Mouse (Mus musculus): ENCODE data around the gene Hcfc2. TPM values are rescaled to one million over a fixed set of nuclear protein-coding genes. Genes with fewer than 3 reads are reported as not detected.

Hcfc2 gene
- total RNA-seq, 2 experiments from 2014 or later, result 31.3 to 31.6 TPM

- intact Hi-C loops (cut with DNase I), result loop anchor here (2.0 to 5.0 kb wide), 2 partner anchors 64 to 66 kb away; partner anchors contain the start of gene Nfyb
- DNase-seq (ENCODE audit: low spot score), result peak; percentile 80
Observed at GRCm38 (mm10) chr10:82698712-82699261, 2.8 kb downstream of the Hcfc2 start.

DNA sequence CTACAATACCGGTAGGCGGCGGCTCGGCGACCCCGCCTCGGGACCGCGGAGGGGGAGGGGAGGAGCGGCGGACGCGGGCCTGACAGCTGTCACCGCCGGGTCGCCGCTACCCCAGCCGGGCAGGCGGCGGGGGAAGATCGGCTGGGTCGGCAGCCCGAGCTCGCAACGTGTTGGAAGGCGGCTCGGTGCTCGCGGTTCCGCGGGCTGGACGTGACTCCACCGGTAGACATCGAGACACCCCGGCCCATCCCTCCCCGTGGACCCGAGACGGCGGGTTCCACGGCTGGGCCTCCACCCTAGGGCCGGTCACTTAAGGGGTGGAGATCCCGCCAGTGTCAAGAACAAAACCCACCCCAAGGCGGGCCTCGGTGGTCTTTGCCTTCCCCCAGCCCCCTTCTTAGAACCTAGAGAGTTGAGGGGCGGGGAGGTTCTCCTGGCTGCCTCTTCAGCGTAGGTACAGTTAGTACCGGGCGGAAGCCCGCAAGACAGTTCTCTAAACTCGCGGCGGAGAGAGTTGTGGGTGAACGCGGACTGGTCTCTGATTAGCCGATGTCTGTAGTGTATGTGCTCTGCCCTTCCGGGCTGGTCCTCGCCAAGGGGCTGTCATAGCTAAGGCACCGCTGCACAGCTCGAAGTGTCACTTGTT, 3.5 kb downstream of the Hcfc2 start:
- intact Hi-C loops (cut with DNase I), result loop anchor here (2.0 to 5.0 kb wide), 2 partner anchors 63 to 67 kb away; partner anchors contain the start of gene Nfyb

DNA sequence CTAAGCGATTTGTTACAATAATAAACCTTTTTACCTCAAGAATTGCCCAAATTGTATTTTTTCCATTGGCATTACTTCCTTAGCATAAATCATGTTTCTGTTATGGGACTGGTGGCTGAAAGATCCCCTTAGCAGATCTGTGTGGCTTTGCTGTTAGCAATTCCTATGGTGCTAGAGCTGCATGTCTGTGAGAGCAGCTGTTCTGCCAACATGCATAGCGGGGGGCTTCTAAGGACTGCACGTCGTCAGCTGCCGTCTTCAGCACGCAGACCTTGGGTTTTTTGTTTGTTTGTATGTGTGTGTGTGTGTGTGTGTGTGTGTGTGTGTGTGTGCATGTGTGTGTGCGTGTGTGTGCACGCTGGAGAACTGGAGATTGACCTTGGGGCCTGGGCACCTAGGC, 45.4 kb downstream of the Hcfc2 start:
- no peak for DNase-seq (ENCODE audit: low spot score)
- intact Hi-C loops (cut with DNase I), result loop anchor here (5.0 kb wide), 1 partner anchor 74 kb away; no protein-coding TSS in a partner anchor

More for the DNA sequence above, 3.5 kb downstream of the Hcfc2 start:
- no peak for DNase-seq (ENCODE audit: low spot score)

- intact Hi-C loops (cut with DNase I), result loop anchor here (5.0 kb wide), 1 partner anchor 75 kb away; no protein-coding TSS in a partner anchor
- DNase-seq (ENCODE audit: low spot score), result no peak
Observed at GRCm38 (mm10) chr10:82741876-82742275, 45.9 kb downstream of the Hcfc2 start.

DNA sequence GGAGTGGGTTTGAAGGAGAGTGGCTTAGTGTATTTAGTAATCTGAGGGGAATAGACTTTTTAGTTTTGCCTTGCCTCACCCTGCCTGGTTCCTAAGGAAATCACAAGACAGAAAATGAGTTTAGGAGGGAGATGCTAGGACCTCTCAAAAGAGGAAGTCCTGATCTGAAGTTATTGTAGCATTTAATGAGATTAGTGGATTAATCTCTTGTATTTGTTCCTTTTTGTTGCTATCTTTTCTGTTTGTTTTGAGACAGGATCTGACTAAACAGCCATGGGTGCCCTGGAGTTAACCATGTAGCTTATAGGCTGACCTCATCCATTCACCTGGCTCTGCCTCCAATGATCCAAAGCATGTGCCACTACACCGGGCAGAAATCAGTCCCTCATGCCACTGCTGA, 46.6 kb downstream of the Hcfc2 start:
- intact Hi-C loops (cut with DNase I), result loop anchor here (5.0 kb wide), 1 partner anchor 75 kb away; no protein-coding TSS in a partner anchor
- DNase-seq (ENCODE audit: low spot score), result no peak

- intact Hi-C loops (cut with DNase I), result loop anchor here (5.0 kb wide), 1 partner anchor 77 kb away; no protein-coding TSS in a partner anchor
- DNase-seq (ENCODE audit: low spot score), result no peak
Observed at GRCm38 (mm10) chr10:82744296-82744695, 48.3 kb downstream of the Hcfc2 start.

DNA sequence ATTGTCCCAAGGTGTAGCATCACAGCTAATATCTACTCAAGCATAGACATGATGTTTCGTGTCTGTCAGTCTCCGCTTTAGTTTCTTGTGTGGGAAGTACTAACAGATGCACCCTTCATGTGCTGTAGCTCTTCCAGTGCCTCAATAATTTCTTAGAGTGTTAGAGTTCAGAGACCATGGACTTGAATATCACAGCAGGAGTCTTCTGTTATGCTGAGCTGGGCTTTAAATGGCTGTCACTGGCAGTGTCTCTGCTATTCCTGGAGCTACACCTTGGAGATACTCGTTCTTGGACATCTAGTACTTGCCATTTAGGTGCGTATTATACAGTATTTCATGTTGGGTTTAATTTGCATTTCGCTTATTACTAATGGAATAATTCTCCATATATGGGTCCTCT, 49.3 kb downstream of the Hcfc2 start:
- DNase-seq (ENCODE audit: low spot score), result no peak
- intact Hi-C loops (cut with DNase I), result no loop called here

GRCm38 (mm10) chr10:82746988-82747850, 51.3 kb downstream of the Hcfc2 start:
- DNase-seq (ENCODE audit: low spot score), result no peak
- intact Hi-C loops (cut with DNase I), result no loop called here

DNA sequence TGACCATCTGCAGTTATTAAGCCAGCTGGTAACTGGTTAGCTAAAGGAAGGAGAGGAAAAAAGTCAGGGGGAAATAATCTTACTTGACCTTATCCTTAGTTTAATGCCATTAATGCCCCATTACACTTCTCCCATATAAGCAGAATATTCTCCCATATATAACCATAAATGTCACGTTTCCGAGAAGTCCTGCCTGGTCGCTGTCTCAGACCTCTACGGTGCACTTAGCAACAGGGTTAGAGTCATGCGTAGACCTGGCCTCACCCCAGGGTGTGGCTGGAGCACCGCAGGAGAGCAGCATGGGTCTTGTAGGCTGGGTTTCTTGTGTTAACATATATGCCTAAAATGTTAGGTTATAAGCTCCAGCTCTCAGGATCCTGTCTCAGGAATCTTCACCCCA, 54.8 kb downstream of the Hcfc2 start:
- no peak for DNase-seq (ENCODE audit: low spot score)

DNA sequence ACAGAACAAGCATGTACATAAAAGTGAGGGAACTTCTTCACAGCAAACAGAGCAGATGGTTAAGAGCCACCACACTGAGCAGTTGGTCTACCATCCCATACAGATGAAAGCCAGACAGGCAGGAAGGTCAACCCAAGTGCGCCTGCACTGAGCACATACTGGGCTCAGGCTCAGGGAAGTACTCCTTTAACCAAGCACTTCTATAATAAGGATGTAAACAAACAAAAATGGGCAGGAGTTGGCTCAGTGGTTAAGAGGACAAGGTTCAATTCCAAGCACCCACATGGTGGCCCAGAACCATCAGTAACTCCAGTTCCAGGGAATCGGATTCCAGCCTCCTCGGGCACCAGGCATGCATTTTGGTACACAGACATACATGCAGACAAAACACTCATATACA, 57.0 kb downstream of the Hcfc2 start:
- no peak for DNase-seq (ENCODE audit: low spot score)
- intact Hi-C loops (cut with DNase I), result no loop called here

More for the DNA sequence above, 54.8 kb downstream of the Hcfc2 start:
- intact Hi-C loops (cut with DNase I), result no loop called here

DNA sequence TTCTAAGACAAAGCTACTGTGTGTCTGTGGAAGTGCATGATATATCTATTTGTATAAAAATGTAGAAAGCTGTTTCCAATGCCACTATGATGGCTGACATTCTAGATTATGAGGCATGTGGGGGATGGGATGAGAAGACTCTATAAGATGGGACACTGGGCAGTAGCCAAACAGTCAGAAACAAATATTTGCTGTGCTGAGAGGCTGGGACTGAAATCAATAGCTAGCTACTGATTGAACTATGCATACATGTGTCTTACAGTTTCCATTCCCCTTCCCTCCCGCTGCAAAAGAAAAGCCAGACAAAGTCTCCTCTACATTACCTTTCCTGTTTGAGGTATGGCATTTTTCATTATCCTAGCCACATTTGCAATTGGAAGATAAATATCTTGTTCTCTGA, 58.7 kb downstream of the Hcfc2 start:
- intact Hi-C loops (cut with DNase I), result no loop called here
- DNase-seq (ENCODE audit: low spot score), result no peak

- intact Hi-C loops (cut with DNase I), result no loop called here
- DNase-seq (ENCODE audit: low spot score), result no peak
Observed at GRCm38 (mm10) chr10:82755213-82755890, 59.4 kb downstream of the Hcfc2 start.

- intact Hi-C loops (cut with DNase I), result no loop called here
- DNase-seq (ENCODE audit: low spot score), result no peak
Observed at GRCm38 (mm10) chr10:82756466-82756865, 60.5 kb downstream of the Hcfc2 start.

GRCm38 (mm10) chr10:82757341-82757740, 61.4 kb downstream of the Hcfc2 start:
- intact Hi-C loops (cut with DNase I), result no loop called here
- DNase-seq (ENCODE audit: low spot score), result no peak

DNA sequence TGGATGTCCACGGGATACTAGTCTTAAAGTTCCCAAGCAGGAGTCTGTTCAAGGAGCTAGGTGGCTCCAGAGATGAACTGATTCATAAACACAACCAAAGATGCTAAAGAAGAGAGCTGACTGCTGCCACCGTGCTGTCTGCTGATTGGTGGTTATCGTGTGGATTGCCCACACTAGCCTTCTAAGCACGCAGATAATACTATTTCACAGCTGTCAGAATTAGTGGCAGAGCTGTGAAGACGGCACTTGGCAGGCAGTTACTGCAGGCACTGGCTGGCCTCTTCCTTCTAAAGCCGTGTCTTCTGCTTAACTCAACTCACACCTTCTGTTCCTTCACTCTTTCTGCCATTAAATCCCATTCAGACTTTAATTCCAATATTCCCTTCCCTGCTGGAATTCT, 62.4 kb downstream of the Hcfc2 start:
- no peak for DNase-seq (ENCODE audit: low spot score)
- intact Hi-C loops (cut with DNase I), result no loop called here

GRCm38 (mm10) chr10:82758878-82759277, 62.9 kb downstream of the Hcfc2 start:
- no peak for DNase-seq (ENCODE audit: low spot score)
- intact Hi-C loops (cut with DNase I), result no loop called here

- no peak for DNase-seq (ENCODE audit: low spot score)
- intact Hi-C loops (cut with DNase I), result loop anchor here (5.0 to 10.0 kb wide), 4 partner anchors 62 to 785 kb away; partner anchors contain the start of genes Hcfc2 and Washc4
Observed at GRCm38 (mm10) chr10:82759706-82760105, 63.7 kb downstream of the Hcfc2 start.

DNA sequence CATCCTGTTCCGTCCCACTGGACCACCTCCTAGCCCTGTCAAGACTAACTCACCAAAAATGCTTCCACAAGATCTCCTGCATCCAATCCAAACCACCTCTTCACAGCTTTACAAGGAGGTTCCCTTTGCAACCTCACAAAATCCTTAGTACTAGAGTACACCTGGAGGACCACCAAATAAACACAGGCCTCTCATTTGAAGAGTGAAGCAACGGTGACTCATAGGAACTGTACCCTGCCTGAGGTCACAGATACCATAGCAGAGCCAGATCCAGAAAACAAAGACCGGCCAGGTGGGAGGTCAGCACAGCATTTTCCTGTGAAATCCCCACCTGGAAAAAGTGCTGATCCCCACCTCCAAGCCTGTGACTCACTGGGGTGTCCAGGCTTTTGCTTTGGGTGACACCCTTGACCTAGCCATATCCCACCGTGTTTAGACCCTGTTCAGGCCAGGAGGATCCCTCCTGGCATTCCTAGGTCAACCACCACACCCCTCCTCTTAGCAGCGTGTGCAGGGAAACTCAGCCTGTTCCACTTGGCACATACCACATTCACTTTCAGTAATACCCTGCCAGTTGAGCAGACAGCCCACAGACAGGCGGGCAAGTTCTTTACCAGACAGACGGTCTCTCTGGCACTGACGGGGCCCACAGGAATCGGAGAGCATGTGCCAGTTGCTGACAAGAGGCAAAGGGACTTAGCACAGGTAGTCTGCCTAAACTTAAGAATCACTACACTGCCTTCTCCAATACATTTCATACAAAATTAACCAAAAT, 65.3 kb downstream of the Hcfc2 start:
- intact Hi-C loops (cut with DNase I), result loop anchor here (5.0 to 10.0 kb wide), 4 partner anchors 64 to 784 kb away; partner anchors contain the start of genes Hcfc2 and Washc4
- DNase-seq (ENCODE audit: low spot score), result no peak
